Mouse (Mus musculus): ENCODE measurements around the gene 9530053A07Rik. TPM values are rescaled to one million over a fixed set of nuclear protein-coding genes. Genes with fewer than 3 reads are reported as not detected.

9530053A07Rik gene
- polyA plus RNA-seq, 1 experiment from 2014 or later = not detected

DNA sequence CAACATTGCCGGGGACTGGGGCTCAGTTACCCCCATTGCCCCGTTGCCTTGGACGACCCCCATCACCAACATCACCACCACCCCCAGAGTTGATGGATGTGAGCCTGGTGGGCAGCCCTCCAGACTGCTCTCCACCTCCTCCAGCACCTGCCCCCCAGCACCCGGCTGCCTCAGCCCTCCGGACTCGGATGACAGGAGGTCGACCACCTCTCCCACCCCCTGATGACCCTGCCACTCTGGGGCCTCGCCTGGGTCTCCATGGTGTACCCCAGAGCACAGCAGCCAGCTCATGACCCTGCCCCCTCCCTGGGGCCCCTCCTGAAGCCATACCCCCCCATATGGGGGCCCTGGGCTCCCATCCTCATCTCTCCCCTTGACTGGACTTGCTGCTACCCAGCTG lies 57.4 kb downstream of the 9530053A07Rik start:
- Histone ChIP-seq H3K9me3 (ENCODE audit: low read depth, low read length) (no peaks in the 10 kb centered on the region), H3K27ac (ENCODE audit: low read depth) (no peak overlapping the region), H3K27me3 (ENCODE audit: insufficient read depth, low read length) (no peaks in the 10 kb centered on the region), H3K36me3 (ENCODE audit: insufficient read depth) (peaks cover 95% of the 10 kb centered on the region), H3K4me2 (no peak overlapping the region), H3K4me3 (ENCODE audit: low read depth, low read length) (no peak overlapping the region), H3K4me1 (ENCODE audit: insufficient read depth) (no peaks in the 10 kb centered on the region), H3K9ac (no peak overlapping the region)
- no peak for TF ChIP-seq CTCF (IDR thresholded peaks at IDR 0.05; ENCODE audit: low read depth)
- 87% methylated on average over 8 of the region's 8 CpGs for WGBS
- DNase-seq (no peak), ATAC-seq (ENCODE audit: insufficient read depth) (no peak)

DNA sequence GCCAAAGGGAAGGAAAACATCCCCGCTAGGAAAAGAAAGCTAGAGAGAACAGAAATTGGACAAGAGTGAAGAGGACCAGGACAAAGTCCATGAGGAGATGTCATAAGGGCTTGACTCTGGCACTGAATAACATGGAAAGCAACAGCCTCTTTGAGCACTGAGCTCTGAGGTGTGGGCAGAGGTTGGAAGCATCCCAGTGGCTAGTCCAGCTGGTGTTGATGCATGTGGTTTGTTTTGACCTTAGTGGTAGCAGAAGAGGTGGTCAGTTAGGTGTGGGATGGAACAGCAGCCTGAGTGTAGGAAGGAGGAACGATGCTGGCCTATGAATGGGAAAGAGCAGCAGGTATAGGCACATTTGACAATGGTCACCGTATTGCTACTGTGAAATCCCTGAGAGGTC lies 62.2 kb downstream of the 9530053A07Rik start:
- no peaks in the 10 kb centered on the region for H3K4me1 ChIP-seq (ENCODE audit: insufficient read depth)
- no peak overlapping the region for H3K4me3 ChIP-seq (ENCODE audit: low read depth, low read length)

DNA sequence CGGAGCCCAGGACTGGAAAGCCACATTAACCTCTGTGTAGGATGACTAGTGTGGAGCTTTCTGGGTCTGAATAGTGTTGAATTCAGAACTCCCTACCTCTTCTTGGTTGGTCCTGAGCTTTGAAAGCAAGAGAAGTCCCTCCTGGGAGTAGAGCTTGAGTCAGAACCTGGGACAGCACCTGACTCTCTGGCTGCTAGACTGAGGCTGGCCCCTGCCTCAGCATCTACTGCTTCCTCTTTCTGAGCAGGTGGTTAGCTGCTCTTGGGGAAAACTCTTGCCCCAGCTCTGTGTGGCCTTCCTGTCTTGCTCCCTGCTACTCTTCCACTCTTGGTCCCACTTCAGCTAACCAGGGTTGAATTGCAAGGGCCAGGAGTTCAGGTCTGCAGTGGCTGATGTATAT lies 62.6 kb downstream of the 9530053A07Rik start:
- no peak for DNase-seq
- TF ChIP-seq CTCF (IDR thresholded peaks at IDR 0.05; ENCODE audit: low read depth) = no peak
- H3K4me1 ChIP-seq (ENCODE audit: insufficient read depth) = no peaks in the 10 kb centered on the region
- no peak for ATAC-seq (ENCODE audit: insufficient read depth)
- H3K36me3 ChIP-seq (ENCODE audit: insufficient read depth) = peaks cover 81% of the 10 kb centered on the region
- no peak overlapping the region for H3K9ac ChIP-seq
- H3K27ac ChIP-seq (ENCODE audit: low read depth) = no peak overlapping the region
- no peak overlapping the region for H3K4me2 ChIP-seq
- no peaks in the 10 kb centered on the region for H3K27me3 ChIP-seq (ENCODE audit: insufficient read depth, low read length)
- 90% methylated on average over 1 of the region's 1 CpGs for WGBS
- no peaks in the 10 kb centered on the region for H3K9me3 ChIP-seq (ENCODE audit: low read depth, low read length)
- H3K4me3 ChIP-seq (ENCODE audit: low read depth, low read length) = no peak overlapping the region

More for the DNA sequence above, 62.2 kb downstream of the 9530053A07Rik start:
- TF ChIP-seq CTCF (IDR thresholded peaks at IDR 0.05; ENCODE audit: low read depth) = no peak
- H3K9ac ChIP-seq = no peak overlapping the region
- no peaks in the 10 kb centered on the region for H3K9me3 ChIP-seq (ENCODE audit: low read depth, low read length)
- H3K4me2 ChIP-seq = no peak overlapping the region
- WGBS = 89% methylated on average over 3 of the region's 3 CpGs
- H3K27me3 ChIP-seq (ENCODE audit: insufficient read depth, low read length) = no peaks in the 10 kb centered on the region
- ATAC-seq (ENCODE audit: insufficient read depth) (no peak), DNase-seq (no peak)
- peaks cover 85% of the 10 kb centered on the region for H3K36me3 ChIP-seq (ENCODE audit: insufficient read depth)
- H3K27ac ChIP-seq (ENCODE audit: low read depth) = no peak overlapping the region

DNA sequence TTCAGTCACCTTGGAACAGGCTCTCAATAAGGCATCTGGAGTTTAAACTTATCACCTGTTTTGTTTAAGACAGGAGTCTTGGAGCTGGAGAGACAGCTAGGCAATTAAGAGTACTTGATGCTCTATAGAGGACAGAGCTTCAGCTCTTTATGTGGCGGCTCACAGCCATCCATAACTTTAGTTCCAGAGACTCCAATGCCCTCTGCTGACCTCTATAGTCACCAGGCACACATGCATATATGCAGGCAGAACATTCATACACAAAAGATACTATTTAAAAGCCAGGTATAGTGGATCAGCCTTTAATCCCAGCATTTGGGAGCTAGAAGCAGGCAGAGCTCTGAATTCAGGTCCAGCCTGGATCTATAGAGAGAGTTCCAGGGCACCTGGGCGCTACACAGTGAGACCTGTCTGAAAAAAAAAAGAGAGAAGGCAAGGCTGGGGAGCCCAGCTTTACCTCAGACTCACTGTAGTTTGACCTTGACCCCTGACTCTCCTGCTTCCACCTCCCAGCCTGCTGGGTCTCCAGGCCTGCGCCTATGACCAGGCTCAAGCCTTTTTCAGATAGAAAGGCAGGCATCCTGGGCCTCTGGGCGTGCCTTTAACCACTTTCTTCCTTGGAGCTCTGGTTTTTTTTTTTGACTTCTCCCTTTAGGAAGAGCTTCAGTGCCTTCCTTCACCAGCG lies 66.3 kb downstream of the 9530053A07Rik start:
- no peaks in the 10 kb centered on the region for H3K9me3 ChIP-seq (ENCODE audit: low read depth, low read length)
- H3K36me3 ChIP-seq (ENCODE audit: insufficient read depth) = peaks cover 51% of the 10 kb centered on the region
- no peak for DNase-seq
- H3K27ac ChIP-seq (ENCODE audit: low read depth) = no peak overlapping the region
- no peak for TF ChIP-seq CTCF (IDR thresholded peaks at IDR 0.05; ENCODE audit: low read depth)
- H3K9ac ChIP-seq = no peak overlapping the region
- no peaks in the 10 kb centered on the region for H3K27me3 ChIP-seq (ENCODE audit: insufficient read depth, low read length)
- 87% methylated on average over 5 of the region's 5 CpGs for WGBS
- no peak overlapping the region for H3K4me3 ChIP-seq (ENCODE audit: low read depth, low read length)
- no peak overlapping the region for H3K4me2 ChIP-seq
- no peak for ATAC-seq (ENCODE audit: insufficient read depth)
- H3K4me1 ChIP-seq (ENCODE audit: insufficient read depth) = no peaks in the 10 kb centered on the region

DNA sequence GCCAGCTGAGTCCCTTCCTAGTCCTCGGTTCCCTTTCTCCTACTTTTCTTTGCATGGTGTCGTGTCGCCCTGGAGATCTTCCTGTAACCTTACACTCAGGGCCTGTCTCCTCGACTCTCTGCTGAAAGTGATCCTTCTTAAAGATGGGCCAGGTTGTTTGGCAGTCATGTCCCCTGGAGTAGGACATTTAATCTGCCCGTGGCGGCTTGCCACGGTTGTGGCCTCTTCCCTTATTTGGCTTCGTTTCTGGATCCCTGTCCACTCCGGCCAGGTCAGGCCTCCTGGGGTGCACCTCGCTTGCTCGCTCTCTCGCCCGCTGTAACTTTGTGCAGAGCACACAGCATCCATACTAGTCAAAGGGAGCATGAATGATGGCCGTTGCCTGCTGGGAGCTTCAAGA lies 67.3 kb downstream of the 9530053A07Rik start:
- Histone ChIP-seq H3K4me3 (ENCODE audit: low read depth, low read length) (no peak overlapping the region), H3K36me3 (ENCODE audit: insufficient read depth) (peaks cover 43% of the 10 kb centered on the region), H3K9ac (no peak overlapping the region), H3K27ac (ENCODE audit: low read depth) (no peak overlapping the region), H3K4me2 (no peak overlapping the region), H3K9me3 (ENCODE audit: low read depth, low read length) (no peaks in the 10 kb centered on the region), H3K27me3 (ENCODE audit: insufficient read depth, low read length) (no peaks in the 10 kb centered on the region), H3K4me1 (ENCODE audit: insufficient read depth) (no peaks in the 10 kb centered on the region)
- TF ChIP-seq CTCF (IDR thresholded peaks at IDR 0.05; ENCODE audit: low read depth) = no peak
- DNase-seq (no peak), ATAC-seq (ENCODE audit: insufficient read depth) (no peak)
- WGBS = 71% methylated on average over 14 of the region's 14 CpGs

DNA sequence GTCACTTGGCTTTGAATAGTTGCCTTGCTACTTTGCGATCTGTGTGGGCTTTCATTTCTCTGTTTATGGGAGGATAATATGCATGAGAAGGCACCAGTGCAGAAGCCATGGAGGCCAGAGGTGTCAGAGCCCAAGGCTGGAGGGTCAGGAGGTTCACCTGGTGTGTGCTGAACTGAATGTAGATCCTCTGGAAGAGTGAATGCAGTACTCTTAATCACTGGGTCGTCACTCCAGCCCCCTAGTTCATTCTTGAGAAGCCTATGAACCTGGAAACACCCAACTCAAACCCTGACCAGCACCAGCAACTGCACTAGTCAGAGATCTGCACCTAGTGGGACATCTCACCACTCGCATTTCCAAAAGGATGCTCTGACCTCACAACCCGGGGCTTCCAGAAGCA lies 69.8 kb downstream of the 9530053A07Rik start:
- no peak overlapping the region for H3K27ac ChIP-seq (ENCODE audit: low read depth)
- no peaks in the 10 kb centered on the region for H3K9me3 ChIP-seq (ENCODE audit: low read depth, low read length)
- no peaks in the 10 kb centered on the region for H3K27me3 ChIP-seq (ENCODE audit: insufficient read depth, low read length)
- ATAC-seq (ENCODE audit: insufficient read depth) (no peak), DNase-seq (no peak)
- H3K4me2 ChIP-seq = no peak overlapping the region
- no peak overlapping the region for H3K4me3 ChIP-seq (ENCODE audit: low read depth, low read length)
- 62% methylated on average over 4 of the region's 4 CpGs for WGBS
- no peak overlapping the region for H3K9ac ChIP-seq
- peaks cover 26% of the 10 kb centered on the region for H3K36me3 ChIP-seq (ENCODE audit: insufficient read depth)
- H3K4me1 ChIP-seq (ENCODE audit: insufficient read depth) = no peaks in the 10 kb centered on the region
- no peak for TF ChIP-seq CTCF (IDR thresholded peaks at IDR 0.05; ENCODE audit: low read depth)

DNA sequence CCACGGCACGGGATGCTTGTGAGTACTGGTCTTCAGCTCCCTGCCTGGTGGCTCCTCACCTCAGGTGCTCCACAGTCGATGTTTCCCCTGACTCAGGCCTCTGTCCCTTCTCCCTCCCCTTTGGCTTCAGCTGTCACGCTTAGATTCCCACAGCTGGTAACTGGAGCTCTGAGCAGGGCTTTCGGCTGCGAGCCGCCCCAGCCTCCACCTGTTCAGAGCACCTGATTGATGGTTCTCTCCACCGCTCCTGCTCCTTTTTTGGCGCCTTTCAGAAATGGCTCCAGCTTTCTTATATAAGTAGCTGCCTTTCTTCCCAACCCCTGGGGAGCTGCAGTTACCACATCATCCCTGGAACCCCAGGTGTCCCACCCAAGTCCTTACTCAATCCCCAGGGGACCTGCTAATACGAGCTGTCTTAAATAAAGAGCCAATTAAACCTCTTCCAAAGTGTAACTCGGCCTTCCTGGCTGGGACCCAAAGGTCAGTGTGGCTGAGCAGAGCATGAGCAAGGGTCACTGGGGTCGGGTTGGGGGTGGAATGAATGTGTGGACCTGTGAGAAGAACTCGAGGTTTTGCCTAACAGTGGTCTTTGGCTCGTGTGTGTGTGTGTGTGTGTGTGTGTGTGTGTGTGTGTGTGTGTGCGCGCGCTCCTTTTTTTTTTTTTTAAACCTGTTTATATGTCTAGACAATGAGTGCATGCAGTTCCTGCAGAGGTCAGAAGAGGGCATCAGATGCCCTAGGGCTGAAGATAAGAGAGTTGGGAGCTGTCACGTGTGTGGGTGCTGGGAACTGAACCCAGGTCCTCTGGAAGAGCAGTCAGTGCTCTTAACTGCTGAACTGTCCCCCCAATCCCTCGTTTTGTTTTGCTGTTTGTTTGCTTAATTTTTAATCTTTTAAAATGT lies 74.2 kb downstream of the 9530053A07Rik start:
- DNase-seq (no peak), ATAC-seq (ENCODE audit: insufficient read depth) (no peak)
- Histone ChIP-seq H3K9ac (no peak overlapping the region), H3K27me3 (ENCODE audit: insufficient read depth, low read length) (no peaks in the 10 kb centered on the region), H3K4me2 (no peak overlapping the region), H3K36me3 (ENCODE audit: insufficient read depth) (no peaks in the 10 kb centered on the region), H3K9me3 (ENCODE audit: low read depth, low read length) (no peaks in the 10 kb centered on the region), H3K4me3 (ENCODE audit: low read depth, low read length) (no peak overlapping the region), H3K27ac (ENCODE audit: low read depth) (no peak overlapping the region), H3K4me1 (ENCODE audit: insufficient read depth) (no peaks in the 10 kb centered on the region)
- WGBS = 48% methylated on average over 19 of the region's 19 CpGs
- no peak for TF ChIP-seq CTCF (IDR thresholded peaks at IDR 0.05; ENCODE audit: low read depth)

All from lung, embryonic 14.5 days (tissue).